Mouse (Mus musculus): ENCODE results near the gene Ak8. TPM values are rescaled to one million over a fixed set of nuclear protein-coding genes. Genes with fewer than 3 reads are reported as not detected.
A peak's percentile ranks its signal among the peaks of the same experiment; 100 is the strongest.

The Ak8 gene
- total and polyA plus RNA-seq, 3 experiments, result 1.5 to 2.6 TPM; not detected in 1

DNA sequence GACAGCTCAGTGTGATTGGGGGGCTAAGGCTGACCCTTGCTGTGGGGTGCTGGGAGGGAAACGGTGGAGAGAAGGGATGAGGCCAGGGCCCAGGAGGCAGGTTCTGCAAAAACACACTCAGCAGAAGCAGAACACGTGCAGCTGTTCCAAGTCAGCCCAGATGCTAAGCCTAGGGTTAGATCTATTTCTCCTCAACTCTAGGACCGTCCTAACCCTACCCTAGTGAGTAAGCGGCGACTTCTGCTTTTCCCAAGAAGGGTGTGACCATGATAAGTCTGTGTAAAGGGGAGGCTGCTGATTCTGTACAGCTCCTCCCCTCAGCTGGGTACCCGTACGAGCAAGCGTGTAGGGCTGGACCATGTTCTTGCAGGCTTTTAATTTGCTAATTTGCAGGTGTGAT is 96.3 kb downstream of the Ak8 start:
- no peaks in the 10 kb centered on the region for H3K9me3 ChIP-seq (replicated peaks; ENCODE audit: insufficient read depth, low read length)
- TF ChIP-seq E2F4 (IDR thresholded peaks at IDR 0.05; ENCODE audit: borderline replicate concordance, low read depth, low read length) (no peak), GABPA (IDR thresholded peaks at IDR 0.05; ENCODE audit: low read depth, low read length) (0 out of 2 replicates have a peak, but pooled peaks have one; percentile 11), TCF12 (IDR thresholded peaks at IDR 0.05; ENCODE audit: low read depth, low read length) (peak; percentile 35; the same call in 1 of the 2 replicates), USF1 (IDR thresholded peaks at IDR 0.05; ENCODE audit: low read depth, low read length) (peak; percentile 48; the same call in 1 of the 2 replicates), MXI1 (IDR thresholded peaks at IDR 0.05; ENCODE audit: low read depth, low read length) (peak; percentile 85), MAX (IDR thresholded peaks at IDR 0.05; ENCODE audit: low read length) (peak; percentile 89), BHLHE40 (IDR thresholded peaks at IDR 0.05; ENCODE audit: borderline replicate concordance, low read depth, low read length) (peak; percentile 78; the same call in 1 of the 2 replicates), ZMIZ1 (IDR thresholded peaks at IDR 0.05; ENCODE audit: low read depth, low read length) (no peak), TAL1 (IDR thresholded peaks at IDR 0.05; ENCODE audit: low read length) (peak; percentile 6; the same call in 1 of the 2 replicates), NELFE (IDR thresholded peaks at IDR 0.05; ENCODE audit: low read depth, low read length) (no peak), MAFK (IDR thresholded peaks at IDR 0.05; ENCODE audit: borderline replicate concordance, low read depth, low read length) (no peak), USF2 (IDR thresholded peaks at IDR 0.05; ENCODE audit: borderline replicate concordance in 1 of 2, insufficient read depth in 1 of 2, low read depth in 1 of 2, low read length in 2 of 2) (no peak), SMC3 (IDR thresholded peaks at IDR 0.05; ENCODE audit: low read depth, low read length) (no peak), RCOR1 (IDR thresholded peaks at IDR 0.05; ENCODE audit: low read depth, low read length) (peak; percentile 30; the same call in 1 of the 2 replicates), POLR2A (IDR thresholded peaks at IDR 0.05; ENCODE audit: control insufficient read depth in 1 of 2, insufficient read depth in 1 of 2, low read depth in 1 of 2, low read length in 2 of 2, poor library complexity in 1 of 2) (0 out of 4 replicates have a peak, but pooled peaks of 1 of the 2 experiments have one; percentile 43), MAZ (IDR thresholded peaks at IDR 0.05; ENCODE audit: low read depth, low read length) (no peak), MYB (IDR thresholded peaks at IDR 0.05; ENCODE audit: low read depth, low read length) (no peak), SIN3A (IDR thresholded peaks at IDR 0.05; ENCODE audit: low read length) (peak; percentile 81), GATA1 (IDR thresholded peaks at IDR 0.05; ENCODE audit: low read depth, low read length) (peak; percentile 39; the same call in 1 of the 2 replicates), MYC (IDR thresholded peaks at IDR 0.05; ENCODE audit: low read depth, low read length) (peak; percentile 93), ETS1 (IDR thresholded peaks at IDR 0.05; ENCODE audit: low read depth, low read length) (peak; percentile 68; the same call in 1 of the 2 replicates), TBP (IDR thresholded peaks at IDR 0.05; ENCODE audit: low read depth, low read length) (peak; percentile 47; the same call in 1 of the 2 replicates), EP300 (IDR thresholded peaks at IDR 0.05; ENCODE audit: low read depth in 1 of 2, low read length in 2 of 2) (peak; percentile 35 to 68; a peak in 3 of 4 replicates)
- peaks cover 0 to 27% of the 10 kb centered on the region in 2 experiments; a peak in 2 of 4 replicates for H3K36me3 ChIP-seq (ENCODE audit: control insufficient read depth in 1 of 2, insufficient read depth in 2 of 2, low read length in 2 of 2)
- no peak overlapping the region for H3K4me3 ChIP-seq (ENCODE audit: control insufficient read depth in 1 of 2, insufficient read depth in 1 of 2, low read depth in 2 of 2, low read length in 2 of 2)
- H3K4me1 ChIP-seq (ENCODE audit: control insufficient read depth in 1 of 2, insufficient read depth in 2 of 2, low read length in 2 of 2), result peaks cover 14 to 29% of the 10 kb centered on the region in 2 experiments
- H3K27ac ChIP-seq (ENCODE audit: control insufficient read depth, low read depth, low read length), result peak overlapping the region; percentile 60
- H3K9ac ChIP-seq (ENCODE audit: control insufficient read depth, low read depth, low read length, poor library complexity, severe bottlenecking), result peak overlapping the region; percentile 17; the same call in 1 of the 2 replicates
- H3K27me3 ChIP-seq (ENCODE audit: control insufficient read depth in 1 of 2, insufficient read depth in 2 of 2, low read length in 2 of 2), result no peaks in the 10 kb centered on the region
- peak; percentile 96 for DNase-seq (ENCODE audit: low read depth, low spot score)
- H3K79me2 ChIP-seq (ENCODE audit: control insufficient read depth, insufficient read depth, low read length, poor library complexity), result no peaks in the 10 kb centered on the region
